Mouse (Mus musculus): ENCODE data around the gene Wee1. TPM values are rescaled to one million over a fixed set of nuclear protein-coding genes. Genes with fewer than 3 reads are reported as not detected.

Wee1 gene
- total RNA-seq, 2 experiments from 2014 or later: 8.4 to 8.5 TPM

- DNase-seq (ENCODE audit: low spot score in 2 of 2): no peak
Measured at GRCm38 (mm10) chr7:110189951-110190350, 68.1 kb downstream of the Wee1 start.

Other genes starting within 250 kb of the Wee1 start
- 100 to 1,000 TPM; 139 to 164 TPM for gene Dennd5a, start 161.6 kb upstream of the Wee1 start, total RNA-seq (2021)
- 10 to 100 TPM; 52.4 to 61.5 TPM for gene Tmem41b, start 135.1 kb upstream of the Wee1 start, total RNA-seq (2021)
- gene Ipo7, start 103.8 kb upstream of the Wee1 start, total RNA-seq (2021): 10 to 100 TPM; 89.6 to 89.8 TPM
- gene Zfp143, start 60.8 kb upstream of the Wee1 start, total RNA-seq (2021): 1 to 10 TPM; 9.0 to 9.6 TPM
- 10 to 100 TPM; 13.7 to 15.1 TPM for gene Swap70, start 99.7 kb downstream of the Wee1 start, total RNA-seq (2021)